Mouse (Mus musculus): ENCODE data around the gene Cdh16. TPM values are rescaled to one million over a fixed set of nuclear protein-coding genes. Genes with fewer than 3 reads are reported as not detected.
A peak's percentile ranks its signal among the peaks of the same experiment; 100 is the strongest.

Gene Cdh16
- polyA plus RNA-seq, 1 experiment = not detected

DNA sequence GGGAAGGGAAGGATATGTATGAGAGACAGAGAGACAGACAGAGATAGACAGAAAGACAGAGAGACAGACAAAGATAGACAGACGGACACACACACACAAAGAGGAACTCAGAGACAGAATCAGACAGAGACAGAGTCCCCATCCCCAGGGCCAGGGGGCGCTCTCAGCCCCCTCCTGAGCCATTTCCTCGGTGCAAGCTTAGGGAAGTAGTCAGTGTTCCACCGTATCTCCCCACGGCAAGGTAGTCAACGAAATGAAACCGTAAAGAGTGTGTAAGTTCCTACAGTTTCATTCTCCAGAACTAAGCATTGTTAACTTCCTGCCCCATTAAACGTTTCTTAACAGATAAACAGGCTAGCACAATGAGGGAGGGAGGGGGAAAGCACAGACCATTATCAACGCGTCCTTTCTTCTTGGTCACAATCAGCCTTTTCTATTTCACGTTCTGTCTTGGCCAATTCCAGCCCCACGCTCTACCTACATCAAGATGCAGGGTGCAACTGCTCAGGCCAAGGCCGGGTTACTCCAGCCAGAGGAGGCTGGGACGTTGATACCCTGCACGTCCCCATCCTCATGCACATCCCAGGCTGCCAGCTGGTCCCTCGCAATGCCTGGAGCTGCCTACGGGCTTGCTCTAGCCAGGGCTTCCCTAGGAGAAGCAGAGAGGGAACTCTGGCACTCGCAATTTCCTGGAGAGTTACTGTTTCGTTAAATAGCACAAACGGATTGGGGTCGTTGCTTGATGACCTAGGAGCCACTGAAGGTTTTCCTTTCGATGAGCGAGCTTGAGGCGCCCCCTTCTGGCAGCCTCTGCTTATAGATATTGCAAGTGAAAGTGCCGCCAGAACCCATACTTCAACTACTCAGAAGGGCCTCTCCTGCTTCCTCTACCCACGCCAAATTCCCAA lies 53.5 kb downstream of the Cdh16 start:
- Histone ChIP-seq H3K4me3 (replicated peaks) (peak overlapping the region; percentile 59), H3K36me3 (ENCODE audit: control insufficient read depth) (no peaks in the 10 kb centered on the region)
- TF ChIP-seq GATA1 (IDR thresholded peaks at IDR 0.05; ENCODE audit: low read length) (no peak), TAL1 (IDR thresholded peaks at IDR 0.05; ENCODE audit: low read length) (no peak)

DNA sequence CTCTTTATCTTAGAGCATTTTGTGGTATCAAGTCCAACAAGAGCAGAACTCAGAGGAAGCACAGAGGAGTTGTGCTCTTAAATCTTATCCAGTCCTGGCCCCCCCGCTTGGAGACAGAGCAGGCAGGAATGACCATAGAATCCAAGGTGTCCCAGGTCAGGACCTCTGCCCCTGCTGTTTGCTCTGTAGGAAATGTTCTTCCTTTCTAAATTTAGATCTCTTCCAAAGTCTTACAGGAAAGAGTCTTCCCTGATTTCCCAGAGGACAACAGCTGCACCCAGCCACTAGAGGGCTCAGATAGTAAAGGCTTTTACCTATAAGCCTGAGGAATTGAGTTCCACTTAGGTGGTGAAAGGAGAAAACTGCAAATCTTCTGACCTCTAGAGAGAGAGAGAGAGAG lies 54.6 kb downstream of the Cdh16 start:
- Histone ChIP-seq H3K27me3 (ENCODE audit: control insufficient read depth) (peaks cover 3% of the 10 kb centered on the region), H3K4me3 (replicated peaks) (no peak overlapping the region), H3K4me1 (ENCODE audit: control insufficient read depth) (peaks cover 12% of the 10 kb centered on the region), H3K9me3 (ENCODE audit: control insufficient read depth, low read length) (no peaks in the 10 kb centered on the region), H3K36me3 (ENCODE audit: control insufficient read depth) (no peaks in the 10 kb centered on the region)
- TF ChIP-seq GATA1 (IDR thresholded peaks at IDR 0.05; ENCODE audit: low read length) (no peak), TAL1 (IDR thresholded peaks at IDR 0.05; ENCODE audit: low read length) (no peak)

More for the DNA sequence above, 53.5 kb downstream of the Cdh16 start:
- Histone ChIP-seq H3K9me3 (ENCODE audit: control insufficient read depth, low read length) (no peaks in the 10 kb centered on the region), H3K27me3 (ENCODE audit: control insufficient read depth) (peaks cover 3% of the 10 kb centered on the region), H3K4me1 (ENCODE audit: control insufficient read depth) (peaks cover 10% of the 10 kb centered on the region)

DNA sequence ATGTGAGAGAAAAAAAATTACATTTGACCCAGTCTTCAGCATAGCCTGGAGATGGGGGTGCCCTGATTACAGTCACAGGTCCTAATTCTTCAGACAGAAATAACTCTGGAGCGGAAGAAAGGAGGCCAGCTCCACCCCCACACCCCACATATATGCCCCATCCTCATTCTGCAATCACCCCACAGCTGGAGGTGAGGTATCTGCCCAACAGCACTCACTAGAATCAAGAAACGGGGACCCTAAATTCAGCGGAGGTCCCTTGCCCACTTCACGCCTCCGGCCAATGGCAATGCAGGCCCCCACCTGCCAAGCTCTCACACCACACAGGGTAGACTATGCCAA lies 58.8 kb downstream of the Cdh16 start:
- no peaks in the 10 kb centered on the region for H3K27me3 ChIP-seq (ENCODE audit: control insufficient read depth)
- no peak for TF ChIP-seq GATA1 (IDR thresholded peaks at IDR 0.05; ENCODE audit: low read length)
- no peak for TF ChIP-seq TAL1 (IDR thresholded peaks at IDR 0.05; ENCODE audit: low read length)
- no peaks in the 10 kb centered on the region for H3K36me3 ChIP-seq (ENCODE audit: control insufficient read depth)
- H3K9me3 ChIP-seq (ENCODE audit: control insufficient read depth, low read length) = no peaks in the 10 kb centered on the region
- no peak overlapping the region for H3K4me3 ChIP-seq (replicated peaks)
- H3K4me1 ChIP-seq (ENCODE audit: control insufficient read depth) = peaks cover 4% of the 10 kb centered on the region

- Histone ChIP-seq H3K4me1 (ENCODE audit: control insufficient read depth) (0 out of 2 replicates have a peak, but pooled peaks cover 2% of the 10 kb centered on the region), H3K4me3 (replicated peaks) (no peak overlapping the region), H3K27me3 (ENCODE audit: control insufficient read depth) (no peaks in the 10 kb centered on the region), H3K9me3 (ENCODE audit: control insufficient read depth, low read length) (no peaks in the 10 kb centered on the region), H3K36me3 (ENCODE audit: control insufficient read depth) (no peaks in the 10 kb centered on the region)
- TF ChIP-seq GATA1 (IDR thresholded peaks at IDR 0.05; ENCODE audit: low read length) (no peak), TAL1 (IDR thresholded peaks at IDR 0.05; ENCODE audit: low read length) (no peak)
Measured at GRCm38 (mm10) chr8:104564633-104565456, 59.4 kb downstream of the Cdh16 start.

DNA sequence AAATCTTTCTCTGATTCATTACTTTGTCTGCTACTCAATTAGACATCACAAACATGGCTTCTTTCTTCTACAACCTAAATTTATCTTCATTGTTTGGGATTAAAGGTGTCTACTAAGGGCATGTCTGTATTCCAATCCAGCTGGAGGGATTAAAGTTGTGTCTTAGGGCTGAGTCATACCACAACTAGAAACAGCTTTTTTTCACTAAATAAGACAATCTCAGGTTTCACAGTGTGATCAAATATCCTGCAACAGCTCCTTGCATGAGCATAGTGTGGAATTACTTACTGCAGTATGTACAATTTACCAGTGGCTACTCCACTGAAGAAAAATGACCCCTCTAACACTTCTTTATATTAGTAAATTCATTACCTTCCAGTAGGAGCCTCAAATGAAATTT lies 63.5 kb downstream of the Cdh16 start:
- Histone ChIP-seq H3K4me3 (replicated peaks) (no peak overlapping the region), H3K27me3 (ENCODE audit: control insufficient read depth) (no peaks in the 10 kb centered on the region), H3K9me3 (ENCODE audit: control insufficient read depth, low read length) (no peaks in the 10 kb centered on the region), H3K4me1 (ENCODE audit: control insufficient read depth) (0 out of 2 replicates have a peak, but pooled peaks cover 2% of the 10 kb centered on the region), H3K36me3 (ENCODE audit: control insufficient read depth) (no peaks in the 10 kb centered on the region)
- no peak for TF ChIP-seq GATA1 (IDR thresholded peaks at IDR 0.05; ENCODE audit: low read length)
- TF ChIP-seq TAL1 (IDR thresholded peaks at IDR 0.05; ENCODE audit: low read length) = no peak

GRCm38 (mm10) chr8:104557226-104557625 lies 67.0 kb downstream of the Cdh16 start:
- no peaks in the 10 kb centered on the region for H3K36me3 ChIP-seq (ENCODE audit: control insufficient read depth)
- no peaks in the 10 kb centered on the region for H3K9me3 ChIP-seq (ENCODE audit: control insufficient read depth, low read length)
- no peak overlapping the region for H3K4me3 ChIP-seq (replicated peaks)
- TF ChIP-seq TAL1 (IDR thresholded peaks at IDR 0.05; ENCODE audit: low read length) = no peak
- TF ChIP-seq GATA1 (IDR thresholded peaks at IDR 0.05; ENCODE audit: low read length) = no peak
- no peaks in the 10 kb centered on the region for H3K4me1 ChIP-seq (ENCODE audit: control insufficient read depth)
- no peaks in the 10 kb centered on the region for H3K27me3 ChIP-seq (ENCODE audit: control insufficient read depth)

GRCm38 (mm10) chr8:104555191-104555590 lies 69.0 kb downstream of the Cdh16 start:
- Histone ChIP-seq H3K4me1 (ENCODE audit: control insufficient read depth) (no peaks in the 10 kb centered on the region), H3K4me3 (replicated peaks) (no peak overlapping the region), H3K9me3 (ENCODE audit: control insufficient read depth, low read length) (no peaks in the 10 kb centered on the region), H3K36me3 (ENCODE audit: control insufficient read depth) (no peaks in the 10 kb centered on the region), H3K27me3 (ENCODE audit: control insufficient read depth) (no peaks in the 10 kb centered on the region)
- no peak for TF ChIP-seq TAL1 (IDR thresholded peaks at IDR 0.05; ENCODE audit: low read length)
- TF ChIP-seq GATA1 (IDR thresholded peaks at IDR 0.05; ENCODE audit: low read length) = no peak

Other genes starting within 250 kb of the Cdh16 start
- 0.01 and 0.02 TPM in 2 replicates for gene Cmtm4, start 228.6 kb downstream of the Cdh16 start, polyA plus RNA-seq (2012)
- gene Dync1li2, start 181.3 kb downstream of the Cdh16 start, polyA plus RNA-seq (2012) = 1.1 and 1.4 TPM in 2 replicates
- gene Terb1, start 114.5 kb downstream of the Cdh16 start, polyA plus RNA-seq (2012) = not detected in 2 replicates
- gene Nae1, start 89.8 kb downstream of the Cdh16 start, polyA plus RNA-seq (2012) = 0.29 and 0.39 TPM in 2 replicates
- gene Car7, start 89.7 kb downstream of the Cdh16 start, polyA plus RNA-seq (2012) = not detected in 2 replicates
- gene Pdp2, start 32.9 kb downstream of the Cdh16 start, polyA plus RNA-seq (2012) = 0.01 and 0.02 TPM in 2 replicates
- gene Rrad, start 6.9 kb upstream of the Cdh16 start, polyA plus RNA-seq (2012) = 0.05 and 0.12 TPM in 2 replicates
- gene Ciao2b, start 17.6 kb upstream of the Cdh16 start, polyA plus RNA-seq (2012) = 7.5 and 10.3 TPM in 2 replicates
- gene Ces2a, start 109.6 kb upstream of the Cdh16 start, polyA plus RNA-seq (2012) = not detected in 2 replicates
- not detected in 2 replicates for gene Ces2b, start 207.2 kb upstream of the Cdh16 start, polyA plus RNA-seq (2012)
- not detected in 2 replicates for gene Ces2c, start 222.7 kb upstream of the Cdh16 start, polyA plus RNA-seq (2012)

Measured in erythroblast, embryonic 14.5 days (primary cell).